Mouse (Mus musculus) hindbrain, embryonic 11.5 days (tissue): ENCODE results near the gene Fam49a. TPM values are rescaled to one million over a fixed set of nuclear protein-coding genes. Genes with fewer than 3 reads are reported as not detected.

Experiments used
- ATAC-seq: fragments of 200-750 bp; cut with Nextera tagmentation; 2 replicates; pipeline ENCODE4 v1.8.0; 2017; ENCODE audit warnings: mild to moderate bottlenecking, moderate TSS enrichment, moderate library complexity; ENCODE audit not compliant: low FRiP score
- DNase-seq: peaks from one replicate; pipeline ENCODE4 v3.0.0-alpha.2; 2015; ENCODE audit warnings: low spot score
- H3K27ac ChIP-seq: fragments of 300-500 bp; sonication (generic); 2 replicates; pipeline ENCODE4 v1.5.1; 2014; ENCODE audit warnings: mild to moderate bottlenecking, low read depth, low read length
- H3K27me3 ChIP-seq: fragments of 300-500 bp; sonication (generic); 2 replicates; pipeline ENCODE4 v1.6.1; 2014; ENCODE audit warnings: mild to moderate bottlenecking, low read length, moderate library complexity, mixed read lengths; ENCODE audit not compliant: control insufficient read depth, insufficient read depth
- H3K36me3 ChIP-seq: fragments of 300-500 bp; sonication (generic); 2 replicates; pipeline ENCODE4 v1.6.1; 2014; ENCODE audit warnings: mild to moderate bottlenecking, low read length, moderate library complexity, mixed read lengths; ENCODE audit not compliant: control insufficient read depth, insufficient read depth
- H3K4me1 ChIP-seq: fragments of 300-500 bp; sonication (generic); replicated peaks from 2 replicates; pipeline ENCODE4 v1.6.1; 2014; ENCODE audit warnings: low read length, mixed read lengths; ENCODE audit not compliant: control insufficient read depth, insufficient read depth
- H3K4me2 ChIP-seq: fragments of 300-500 bp; sonication (generic); replicated peaks from 2 replicates; pipeline ENCODE4 v1.6.1; 2014; ENCODE audit warnings: mild to moderate bottlenecking, low read depth, low read length
- H3K4me3 ChIP-seq: fragments of 300-500 bp; sonication (generic); 2 replicates; pipeline ENCODE4 v1.5.1; 2014; ENCODE audit warnings: low read depth, low read length
- H3K9ac ChIP-seq: fragments of 300-500 bp; sonication (generic); 2 replicates; pipeline ENCODE4 v1.6.1; 2014; ENCODE audit warnings: low read depth, low read length
- H3K9me3 ChIP-seq: fragments of 300-500 bp; sonication (generic); 2 replicates; pipeline ENCODE4 v1.6.1; 2016; ENCODE audit warnings: low read length; ENCODE audit not compliant: control insufficient read depth
- WGBS: fragments of 180-500 bp; shearing (Covaris S2); extraction: QIAGEN DNeasy Blood & Tissue Kit; methylation state at CpG from one replicate; pipeline ENCODE4 v1.1.7; 2014; 5-methylcytosine and 5-hydroxymethylcytosine counted together
- polyA plus RNA-seq: library from polyadenylated mRNA; unstranded; fragments of >200 nt; fragmentation: Nextera tagmentation; extraction: Ambion mirVana; gene quantifications from 2 replicates; pipeline ENCODE4 v1.2.1, GENCODE M21; 2014

The Fam49a gene
- polyA plus RNA-seq, 1 experiment from 2014 or later = 24.1 TPM

DNA sequence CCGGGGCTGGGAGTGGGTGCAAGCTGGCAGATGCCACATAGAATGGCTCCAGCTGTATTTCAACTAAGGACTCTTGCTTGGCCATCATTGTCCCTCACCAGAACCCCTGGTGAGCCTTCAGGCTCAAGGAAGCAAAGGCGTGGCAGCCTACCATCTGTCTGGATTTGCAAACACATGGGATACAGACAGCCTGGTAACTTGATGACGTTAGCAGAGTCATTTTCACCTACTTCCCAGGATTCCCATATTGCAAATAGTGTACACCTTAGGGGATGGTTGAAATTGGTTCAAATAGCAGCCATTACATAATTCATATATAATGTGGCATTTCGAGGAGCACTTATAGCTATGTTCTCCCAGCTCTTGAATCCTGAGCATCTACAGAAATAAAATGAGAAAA, 52.0 kb downstream of the Fam49a start:
- DNase-seq = no peak
- Histone ChIP-seq H3K27ac (no peak overlapping the region), H3K36me3 (no peaks in the 10 kb centered on the region), H3K9me3 (no peaks in the 10 kb centered on the region), H3K4me2 (no peak overlapping the region), H3K9ac (no peak overlapping the region), H3K4me1 (no peaks in the 10 kb centered on the region), H3K27me3 (no peaks in the 10 kb centered on the region), H3K4me3 (no peak overlapping the region)
- ATAC-seq = no peak
- WGBS = 75% methylated on average over 4 of the region's 4 CpGs

GRCm38 (mm10) chr12:12314326-12314725, 52.4 kb downstream of the Fam49a start:
- no peak overlapping the region for H3K9ac ChIP-seq

DNA sequence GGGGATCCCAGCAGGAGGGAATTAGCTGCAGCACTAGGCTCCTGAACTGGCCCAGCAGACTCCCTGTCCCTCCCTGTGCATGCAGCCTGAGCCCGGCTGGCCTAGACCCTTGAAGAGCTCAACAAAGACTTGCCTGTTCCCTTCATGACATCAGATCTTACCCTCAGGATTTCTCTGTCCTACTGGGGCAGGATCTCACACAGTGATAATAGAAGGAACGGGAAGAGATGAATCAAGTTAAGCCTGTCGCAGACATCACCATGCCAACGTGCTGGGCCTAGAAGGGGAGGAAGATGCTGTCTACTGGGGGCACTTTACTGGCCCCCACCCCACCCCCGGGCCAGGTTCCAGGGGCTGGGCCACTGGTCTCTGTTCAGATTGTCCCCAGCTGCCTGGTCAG, 53.1 kb downstream of the Fam49a start:
- ATAC-seq = peak; percentile 79
- Histone ChIP-seq H3K9me3 (no peaks in the 10 kb centered on the region), H3K36me3 (no peaks in the 10 kb centered on the region), H3K4me1 (no peaks in the 10 kb centered on the region), H3K4me3 (no peak overlapping the region), H3K9ac (no peak overlapping the region), H3K27ac (peak overlapping the region; percentile 36; the same call in 1 of the 2 replicates), H3K4me2 (no peak overlapping the region), H3K27me3 (no peaks in the 10 kb centered on the region)
- peak; percentile 55 for DNase-seq
- 12% methylated on average over 5 of the region's 5 CpGs for WGBS

More at GRCm38 (mm10) chr12:12314326-12314725, 52.4 kb downstream of the Fam49a start:
- Histone ChIP-seq H3K4me2 (no peak overlapping the region), H3K4me3 (no peak overlapping the region), H3K27me3 (no peaks in the 10 kb centered on the region), H3K36me3 (no peaks in the 10 kb centered on the region), H3K4me1 (no peaks in the 10 kb centered on the region), H3K27ac (peak overlapping the region; percentile 12; the same call in 1 of the 2 replicates), H3K9me3 (no peaks in the 10 kb centered on the region)
- ATAC-seq (peak; percentile 41; the same call in 1 of the 2 replicates), DNase-seq (peak; percentile 25)
- WGBS = 50% methylated on average over 8 of the region's 8 CpGs

DNA sequence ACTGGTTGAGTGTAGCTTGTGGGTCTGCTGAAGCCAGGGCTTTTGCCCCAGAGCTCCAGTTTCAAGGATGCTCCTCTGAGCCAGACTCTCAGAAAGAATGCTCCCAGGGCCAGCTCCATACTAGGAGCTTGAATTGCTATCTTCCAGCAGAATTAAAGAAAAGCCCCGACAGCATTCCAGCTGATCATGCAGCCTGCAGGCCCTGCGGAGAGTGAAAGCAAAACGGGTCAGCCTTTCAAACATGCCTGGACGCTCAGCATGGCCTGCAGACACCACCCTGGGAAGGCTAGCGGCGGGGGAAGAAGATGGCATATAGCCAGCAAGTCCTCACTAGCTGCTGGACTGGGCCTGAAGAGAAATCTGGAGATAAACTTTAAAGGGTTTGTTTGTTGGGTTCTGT, 55.0 kb downstream of the Fam49a start:
- 48% methylated on average over 6 of the region's 6 CpGs for WGBS
- Histone ChIP-seq H3K27ac (no peak overlapping the region), H3K4me2 (no peak overlapping the region), H3K9me3 (no peaks in the 10 kb centered on the region), H3K4me3 (no peak overlapping the region), H3K9ac (no peak overlapping the region), H3K27me3 (no peaks in the 10 kb centered on the region), H3K36me3 (no peaks in the 10 kb centered on the region), H3K4me1 (no peaks in the 10 kb centered on the region)
- ATAC-seq = no peak
- no peak for DNase-seq

GRCm38 (mm10) chr12:12317606-12318005, 55.7 kb downstream of the Fam49a start:
- H3K4me2 ChIP-seq = no peak overlapping the region
- H3K4me3 ChIP-seq = no peak overlapping the region
- no peaks in the 10 kb centered on the region for H3K27me3 ChIP-seq
- ATAC-seq = no peak
- WGBS = 82% methylated on average over 7 of the region's 7 CpGs
- no peak overlapping the region for H3K27ac ChIP-seq
- no peaks in the 10 kb centered on the region for H3K9me3 ChIP-seq
- H3K9ac ChIP-seq = no peak overlapping the region
- H3K36me3 ChIP-seq = no peaks in the 10 kb centered on the region
- DNase-seq = no peak
- no peaks in the 10 kb centered on the region for H3K4me1 ChIP-seq

DNA sequence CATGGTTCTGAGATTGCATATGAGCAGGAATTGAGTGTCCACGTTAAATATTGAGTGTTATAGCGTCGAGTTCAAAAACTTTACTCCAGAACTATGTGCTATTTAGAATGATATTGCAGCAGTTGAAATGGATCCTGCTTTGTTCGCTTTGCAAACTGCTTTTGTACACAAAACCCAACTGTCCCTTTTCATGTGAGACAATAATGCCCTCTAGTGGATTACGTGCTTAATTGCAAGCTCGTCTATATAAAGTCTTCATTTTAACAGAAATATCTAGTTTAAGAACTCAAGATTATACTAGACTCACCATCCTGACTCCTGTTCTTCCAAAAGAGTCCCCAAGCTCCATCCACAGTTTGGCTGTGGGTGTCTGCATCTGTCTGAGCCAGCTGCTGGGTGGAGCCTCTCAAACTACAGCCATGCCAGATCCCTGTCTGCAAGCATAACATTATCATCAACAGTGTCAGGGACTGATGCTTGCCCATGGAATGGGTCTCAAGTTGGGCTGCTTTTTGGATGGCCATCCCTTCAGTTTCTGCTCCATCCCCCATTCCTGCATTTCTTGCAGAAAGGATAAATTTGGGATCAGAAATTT, 56.3 kb downstream of the Fam49a start:
- no peak overlapping the region for H3K4me2 ChIP-seq
- H3K9me3 ChIP-seq = no peaks in the 10 kb centered on the region
- H3K4me3 ChIP-seq = no peak overlapping the region
- H3K36me3 ChIP-seq = no peaks in the 10 kb centered on the region
- H3K27me3 ChIP-seq = no peaks in the 10 kb centered on the region
- no peak overlapping the region for H3K27ac ChIP-seq
- WGBS = 4% methylated on average over 6 of the region's 6 CpGs
- no peak overlapping the region for H3K9ac ChIP-seq
- DNase-seq = peak; percentile 64
- no peaks in the 10 kb centered on the region for H3K4me1 ChIP-seq
- ATAC-seq = no peak

DNA sequence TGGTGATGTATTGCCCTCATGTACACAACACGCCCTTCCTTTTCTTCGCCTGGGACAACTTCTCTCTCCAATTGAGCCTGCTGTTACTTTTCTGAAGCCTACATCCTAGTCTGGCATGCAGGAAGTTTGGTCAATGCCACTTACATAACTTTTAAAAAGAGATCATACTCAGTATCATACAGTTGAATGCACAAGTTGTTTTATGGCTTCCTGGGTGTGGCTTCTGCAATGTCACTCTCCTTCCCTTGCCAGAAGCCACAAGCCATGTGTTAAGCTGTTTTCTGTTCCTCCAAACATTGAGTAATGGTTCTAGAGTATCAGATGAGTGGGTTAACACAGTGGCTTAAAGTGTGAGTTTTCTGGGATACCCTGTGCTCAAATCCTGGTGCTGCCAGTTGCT, 58.8 kb downstream of the Fam49a start:
- Histone ChIP-seq H3K4me1 (no peaks in the 10 kb centered on the region), H3K9me3 (no peaks in the 10 kb centered on the region), H3K4me2 (no peak overlapping the region), H3K27ac (no peak overlapping the region), H3K4me3 (no peak overlapping the region), H3K36me3 (no peaks in the 10 kb centered on the region), H3K27me3 (no peaks in the 10 kb centered on the region), H3K9ac (no peak overlapping the region)
- WGBS = 86% methylated on average over 2 of the region's 2 CpGs
- no peak for DNase-seq
- no peak for ATAC-seq

DNA sequence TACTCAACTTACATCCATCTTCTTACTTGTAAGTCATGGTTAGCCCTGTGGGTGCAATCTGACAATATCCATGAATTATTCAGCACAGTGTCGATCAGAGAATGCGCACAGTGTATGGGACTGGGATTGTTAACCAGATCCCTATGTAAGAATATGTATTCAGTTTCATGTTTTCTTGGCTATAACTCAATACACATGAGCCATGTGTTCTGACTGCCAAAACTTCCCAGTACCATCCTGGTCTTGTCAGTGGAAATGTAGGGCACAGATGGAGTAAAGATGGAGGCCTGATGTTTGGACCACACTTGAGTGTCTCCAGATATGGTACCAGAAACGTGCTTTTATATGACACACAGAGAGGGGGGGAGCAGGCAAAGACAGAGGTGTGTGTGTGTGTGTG, 59.2 kb downstream of the Fam49a start:
- no peak overlapping the region for H3K4me3 ChIP-seq
- H3K27ac ChIP-seq = no peak overlapping the region
- ATAC-seq (no peak), DNase-seq (no peak)
- H3K9me3 ChIP-seq = no peaks in the 10 kb centered on the region
- no peaks in the 10 kb centered on the region for H3K27me3 ChIP-seq
- no peaks in the 10 kb centered on the region for H3K36me3 ChIP-seq
- no peak overlapping the region for H3K9ac ChIP-seq
- WGBS = 79% methylated on average over 3 of the region's 3 CpGs
- H3K4me1 ChIP-seq = no peaks in the 10 kb centered on the region
- H3K4me2 ChIP-seq = no peak overlapping the region

- H3K4me3 ChIP-seq = no peak overlapping the region
- no peak; the same call in 1 of the 2 replicates for ATAC-seq
- no peak overlapping the region for H3K9ac ChIP-seq
- no peaks in the 10 kb centered on the region for H3K9me3 ChIP-seq
- H3K4me2 ChIP-seq = no peak overlapping the region
- H3K36me3 ChIP-seq = no peaks in the 10 kb centered on the region
- H3K27me3 ChIP-seq = no peaks in the 10 kb centered on the region
- 84% methylated on average over 5 of the region's 5 CpGs for WGBS
- DNase-seq = no peak
- no peak overlapping the region for H3K27ac ChIP-seq
- H3K4me1 ChIP-seq = no peaks in the 10 kb centered on the region
Observed at GRCm38 (mm10) chr12:12323084-12323483, 61.1 kb downstream of the Fam49a start.
